Mouse (Mus musculus): ENCODE data around the gene Uox.

DNA sequence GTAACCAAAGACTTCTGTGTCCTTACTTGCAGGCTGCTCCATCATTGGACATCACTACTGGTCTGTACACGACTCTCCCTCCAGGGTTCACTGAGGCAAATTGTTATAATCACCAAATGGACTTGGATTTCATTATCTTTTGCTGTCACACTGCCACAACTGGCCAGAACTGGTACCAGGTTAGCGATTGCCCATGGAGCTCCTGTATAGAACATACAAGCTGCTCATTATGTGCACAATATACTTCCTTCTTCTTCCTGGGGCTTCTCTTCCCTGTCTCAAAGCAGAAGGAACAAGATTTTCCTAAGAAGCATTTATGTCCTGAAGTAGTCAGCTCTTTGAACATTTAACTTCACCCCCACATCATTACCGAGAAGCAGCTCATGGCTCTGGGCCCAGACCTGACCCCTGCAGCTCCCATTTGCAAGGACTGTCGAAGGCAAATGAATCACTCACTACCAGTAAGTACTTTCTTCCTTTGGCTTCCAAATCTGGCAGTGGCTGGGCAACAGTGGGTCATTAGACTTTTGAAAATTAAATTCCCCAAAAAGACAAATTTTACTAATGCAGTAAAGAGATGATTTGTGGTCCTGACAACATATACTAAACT lies 71.7 kb downstream of the Uox start:
- TF ChIP-seq CTCF (IDR thresholded peaks at IDR 0.05; ENCODE audit: borderline replicate concordance, extremely low read depth, insufficient read depth, insufficient read length) (no peak), POLR2A (IDR thresholded peaks at IDR 0.05; ENCODE audit: borderline replicate concordance, extremely low read depth, insufficient read depth, insufficient read length, poor library complexity, severe bottlenecking) (no peak)

All from brain, embryonic 14.5 days (tissue).